Mouse (Mus musculus) olfactory bulb, adult 2 months (tissue): ENCODE data around the gene Tcap.

Source experiments
- CTCF ChIP-seq: fragments of 200-500 bp; IDR thresholded peaks from 2 replicates; pipeline ENCODE4 v1.5.1; 2012; ENCODE audit warnings: low read depth, mild to moderate bottlenecking, low read length, moderate library complexity; ENCODE audit not compliant: insufficient read depth
- POLR2A ChIP-seq: fragments of 200-500 bp; IDR thresholded peaks from 2 replicates; pipeline ENCODE4 v1.6.1; 2012; ENCODE audit warnings: mild to moderate bottlenecking, low read depth, low read length, moderate library complexity; ENCODE audit not compliant: insufficient read depth

- TF ChIP-seq CTCF = no peak
- no peak for TF ChIP-seq POLR2A
These were observed 43.0 kb downstream of the Tcap start for GRCm38 (mm10) chr11:98426592-98426991.
